Mouse (Mus musculus): Measurements from ENCODE around the gene Ccl27b. TPM values are rescaled to one million over a fixed set of nuclear protein-coding genes. Genes with fewer than 3 reads are reported as not detected.
"Not testable (repeated sequence)": the region's sequence is repeated elsewhere in the genome, so short reads cannot be mapped to it uniquely, and the experiment has no call there.

The Ccl27b gene
- total RNA-seq (2021): not detected
- long read RNA-seq, experiment 1: 0 reads
- long read RNA-seq, experiment 2: 0 reads

GRCm38 (mm10) chr4:42654951-42655350, at the start of gene Ccl27b:
Ccl27b (plus strand) TSS chr4:42655251.
- not testable (repeated sequence) for DNase-seq (ENCODE audit: low spot score)

DNA sequence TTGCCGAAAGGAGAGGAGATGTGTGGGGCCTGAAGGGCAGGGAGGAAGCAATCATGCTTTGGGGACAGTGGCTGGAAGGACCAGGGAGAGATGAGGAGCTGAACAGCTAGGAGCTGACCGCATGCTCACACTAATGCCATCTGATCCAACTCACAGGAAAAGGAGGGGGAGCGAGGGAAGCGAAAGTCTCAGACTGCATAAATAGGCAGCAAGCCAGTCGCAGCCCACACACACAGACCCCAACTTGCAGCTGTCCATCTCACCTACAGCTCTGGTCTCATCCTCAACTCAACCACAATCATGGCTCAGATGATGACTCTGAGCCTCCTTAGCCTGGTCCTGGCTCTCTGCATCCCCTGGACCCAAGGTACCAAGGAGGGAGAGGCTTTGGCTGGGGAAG, 43.2 kb upstream of the Ccl27b start, which contains the start of gene Gm10591:
TSS of gene Gm10591 (plus strand) at position 301 of the 400 bp plus-strand sequence.
- DNase-seq (ENCODE audit: low spot score): not testable (repeated sequence)

- not testable (repeated sequence) for DNase-seq (ENCODE audit: low spot score)
These were observed 25.6 kb upstream of the Ccl27b start, which contains the start of gene Gm2564 for GRCm38 (mm10) chr4:42629419-42629818. Gm2564 (plus strand) TSS chr4:42629719.

GRCm38 (mm10) chr4:42661793-42662192, 6.7 kb downstream of the Ccl27b start, which contains the start of gene Il11ra2:
Il11ra2 (minus strand) TSS chr4:42661893.
- DNase-seq (ENCODE audit: low spot score): not testable (repeated sequence)

GRCm38 (mm10) chr4:42675415-42675814, 20.4 kb downstream of the Ccl27b start:
- not testable (repeated sequence) for DNase-seq (ENCODE audit: low spot score)

GRCm38 (mm10) chr4:42679365-42679764, 24.3 kb downstream of the Ccl27b start:
- not testable (repeated sequence) for DNase-seq (ENCODE audit: low spot score)

GRCm38 (mm10) chr4:42680374-42681356, 25.6 kb downstream of the Ccl27b start:
- not testable (repeated sequence) for DNase-seq (ENCODE audit: low spot score)

- DNase-seq (ENCODE audit: low spot score): not testable (repeated sequence)
These were observed 26.6 kb downstream of the Ccl27b start for GRCm38 (mm10) chr4:42681473-42682182.

GRCm38 (mm10) chr4:42682183-42682524, 27.1 kb downstream of the Ccl27b start:
- not testable (repeated sequence) for DNase-seq (ENCODE audit: low spot score)

Other genes starting within 250 kb of the Ccl27b start
- gene Gm21586, start 215.9 kb upstream of the Ccl27b start, total RNA-seq (2021): not detected
- under 1 TPM in 1 of 2 experiments, not detected in 1; 0.14 TPM for gene Gm2163, start 188.5 kb upstream of the Ccl27b start, total RNA-seq (2021)
- gene Fam205a2, start 127.1 kb upstream of the Ccl27b start, total RNA-seq (2021): under 1 TPM in 1 of 2 experiments, not detected in 1; 0.12 TPM
- gene Gm10591, start 43.1 kb upstream of the Ccl27b start, total RNA-seq (2021): not detected
- gene Gm2564, start 25.5 kb upstream of the Ccl27b start, total RNA-seq (2021): 10 to 100 TPM in 1 of 2 experiments, 1 to 10 TPM in 1; 7.5 to 10.1 TPM
- not detected for gene Il11ra2, start 6.6 kb downstream of the Ccl27b start, total RNA-seq (2021)
- gene 4930578G10Rik, start 80.3 kb downstream of the Ccl27b start, total RNA-seq (2021): not detected
- not detected for gene Ccl19, start 101.3 kb downstream of the Ccl27b start, total RNA-seq (2021)
- 10 to 100 TPM in 1 of 2 experiments, 1 to 10 TPM in 1; 9.4 to 13.4 TPM for gene Ccl21a, start 118.7 kb downstream of the Ccl27b start, total RNA-seq (2021)
- not detected for gene Fam205a1, start 198.6 kb downstream of the Ccl27b start, total RNA-seq (2021)
- gene Gm12394, start 201.5 kb downstream of the Ccl27b start, total RNA-seq (2021): under 1 TPM in 1 of 2 experiments, not detected in 1; 0.07 TPM
- gene Fam205c, start 219.0 kb downstream of the Ccl27b start, total RNA-seq (2021): 1 to 10 TPM; 1.1 to 1.2 TPM

Measured in gastrocnemius, adult 18-20 months (tissue).